Mouse (Mus musculus): ENCODE data around the gene Tmigd3.

Tmigd3 gene

GRCm38 (mm10) chr3:105928195-105928569, 57.5 kb downstream of the Tmigd3 start:
- in situ Hi-C loops (cut with MboI; ENCODE audit: low sequenced_read_pairs): no loop called here

- in situ Hi-C loops (cut with MboI; ENCODE audit: low sequenced_read_pairs): no loop called here
These were observed 58.1 kb downstream of the Tmigd3 start for GRCm38 (mm10) chr3:105928781-105929180.

- in situ Hi-C loops (cut with MboI; ENCODE audit: low sequenced_read_pairs): no loop called here
These were observed 59.1 kb downstream of the Tmigd3 start for GRCm38 (mm10) chr3:105929821-105930220.

- in situ Hi-C loops (cut with MboI; ENCODE audit: low sequenced_read_pairs): no loop called here
These were observed 60.4 kb downstream of the Tmigd3 start for GRCm38 (mm10) chr3:105931095-105931494.

- in situ Hi-C loops (cut with MboI; ENCODE audit: low sequenced_read_pairs): no loop called here
These were observed 61.8 kb downstream of the Tmigd3 start, which contains the start of gene I830077J02Rik for GRCm38 (mm10) chr3:105932240-105933071. Gene I830077J02Rik (minus strand): TSS chr3:105932664.

- in situ Hi-C loops (cut with MboI; ENCODE audit: low sequenced_read_pairs): no loop called here
These were observed 63.2 kb downstream of the Tmigd3 start for GRCm38 (mm10) chr3:105933926-105934325.

- in situ Hi-C loops (cut with MboI; ENCODE audit: low sequenced_read_pairs): no loop called here
These were observed 64.3 kb downstream of the Tmigd3 start for GRCm38 (mm10) chr3:105935033-105935432.

- in situ Hi-C loops (cut with MboI; ENCODE audit: low sequenced_read_pairs): no loop called here
These were observed 65.4 kb downstream of the Tmigd3 start for GRCm38 (mm10) chr3:105936111-105936510.

- in situ Hi-C loops (cut with MboI; ENCODE audit: low sequenced_read_pairs): no loop called here
These were observed 80.6 kb downstream of the Tmigd3 start for GRCm38 (mm10) chr3:105951348-105951747.

- in situ Hi-C loops (cut with MboI; ENCODE audit: low sequenced_read_pairs): no loop called here
These were observed 86.5 kb downstream of the Tmigd3 start for GRCm38 (mm10) chr3:105957235-105957634.

GRCm38 (mm10) chr3:105958204-105958603, 87.5 kb downstream of the Tmigd3 start:
- in situ Hi-C loops (cut with MboI; ENCODE audit: low sequenced_read_pairs): no loop called here

- in situ Hi-C loops (cut with MboI; ENCODE audit: low sequenced_read_pairs): no loop called here
These were observed 88.4 kb downstream of the Tmigd3 start, which contains the start of gene Wdr77 for GRCm38 (mm10) chr3:105958974-105959580. Gene Wdr77 (plus strand): TSS chr3:105959369.

GRCm38 (mm10) chr3:105959585-105959984, 88.9 kb downstream of the Tmigd3 start:
- in situ Hi-C loops (cut with MboI; ENCODE audit: low sequenced_read_pairs): no loop called here

GRCm38 (mm10) chr3:105959999-105960398, 89.3 kb downstream of the Tmigd3 start, which contains the start of gene Atp5f1:
Gene Atp5f1 (minus strand): TSS chr3:105960099.
- in situ Hi-C loops (cut with MboI; ENCODE audit: low sequenced_read_pairs): no loop called here

GRCm38 (mm10) chr3:105960700-105961099, 90.0 kb downstream of the Tmigd3 start:
- in situ Hi-C loops (cut with MboI; ENCODE audit: low sequenced_read_pairs): no loop called here

GRCm38 (mm10) chr3:105971831-105972446, 101.2 kb downstream of the Tmigd3 start:
- in situ Hi-C loops (cut with MboI; ENCODE audit: low sequenced_read_pairs): no loop called here

- in situ Hi-C loops (cut with MboI; ENCODE audit: low sequenced_read_pairs): no loop called here
These were observed 102.7 kb downstream of the Tmigd3 start, which contains the start of gene Ovgp1 for GRCm38 (mm10) chr3:105973411-105973810. Gene Ovgp1 (plus strand): TSS chr3:105973711.

All from CH12F3 (cell line).